Mouse (Mus musculus): ENCODE measurements around the gene Sdhaf2. TPM values are rescaled to one million over a fixed set of nuclear protein-coding genes. Genes with fewer than 3 reads are reported as not detected.

Gene Sdhaf2
- 31.8 and 37.5 TPM in 2 replicates for total RNA-seq (2023)

GRCm38 (mm10) chr19:10525910-10526309, at the start of gene Sdhaf2:
TSS of gene Sdhaf2 (minus strand) at chr19:10526142.

DNA sequence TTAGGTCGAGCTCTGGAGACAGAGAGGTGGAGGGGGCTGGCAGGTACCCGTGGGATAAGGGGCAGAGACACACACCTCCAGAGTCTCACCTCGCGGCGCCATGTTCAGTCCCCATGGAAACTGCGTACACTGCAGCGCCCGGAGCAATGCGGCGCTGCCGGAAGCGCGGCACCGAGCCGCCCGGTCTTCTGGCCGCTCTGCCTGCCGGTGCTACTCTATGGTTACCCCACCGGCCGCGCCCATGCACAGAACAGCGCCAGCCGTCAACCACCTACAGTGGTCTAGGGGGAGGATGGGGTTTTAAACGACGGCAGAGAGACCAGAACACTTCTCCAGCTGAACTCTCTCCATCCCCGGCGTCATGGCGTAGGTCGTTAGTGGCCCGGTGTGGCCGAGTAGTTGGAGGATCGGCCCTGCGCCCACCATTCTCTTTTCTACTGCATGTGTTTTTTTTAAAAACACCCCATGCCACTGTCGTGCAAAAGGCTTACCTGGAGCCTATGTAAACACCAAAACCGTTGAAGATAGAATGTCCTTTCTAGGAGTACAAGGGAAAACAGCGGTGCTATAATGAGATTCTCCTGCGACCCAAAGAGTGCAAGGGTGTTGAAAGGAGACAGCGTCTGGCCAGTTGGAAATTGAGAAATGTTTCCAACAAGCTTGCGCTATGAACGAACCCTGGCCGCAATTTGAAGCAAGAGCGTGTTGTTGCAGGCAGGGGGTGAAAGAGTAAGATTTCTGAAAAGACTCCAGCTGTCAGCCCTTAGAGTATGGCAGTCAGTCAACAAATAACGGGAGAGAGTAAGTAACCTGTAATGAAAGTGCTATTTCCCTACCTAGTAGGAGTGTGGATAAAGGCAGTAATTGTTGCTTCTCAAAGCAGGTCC, 29.9 kb upstream of the Sdhaf2 start, which contains the start of gene Tmem216:
Tmem216 (minus strand) TSS at position 615 of the 887 bp plus-strand sequence.

GRCm38 (mm10) chr19:10525106-10525901, 638 bp downstream of the Sdhaf2 start, which contains the start of gene Cpsf7:
TSS of gene Cpsf7 (plus strand) at chr19:10525266.

GRCm38 (mm10) chr19:10482703-10483102, 43.2 kb downstream of the Sdhaf2 start, which contains the start of gene Ppp1r32:
TSS of gene Ppp1r32 (minus strand) at chr19:10482928.

DNA sequence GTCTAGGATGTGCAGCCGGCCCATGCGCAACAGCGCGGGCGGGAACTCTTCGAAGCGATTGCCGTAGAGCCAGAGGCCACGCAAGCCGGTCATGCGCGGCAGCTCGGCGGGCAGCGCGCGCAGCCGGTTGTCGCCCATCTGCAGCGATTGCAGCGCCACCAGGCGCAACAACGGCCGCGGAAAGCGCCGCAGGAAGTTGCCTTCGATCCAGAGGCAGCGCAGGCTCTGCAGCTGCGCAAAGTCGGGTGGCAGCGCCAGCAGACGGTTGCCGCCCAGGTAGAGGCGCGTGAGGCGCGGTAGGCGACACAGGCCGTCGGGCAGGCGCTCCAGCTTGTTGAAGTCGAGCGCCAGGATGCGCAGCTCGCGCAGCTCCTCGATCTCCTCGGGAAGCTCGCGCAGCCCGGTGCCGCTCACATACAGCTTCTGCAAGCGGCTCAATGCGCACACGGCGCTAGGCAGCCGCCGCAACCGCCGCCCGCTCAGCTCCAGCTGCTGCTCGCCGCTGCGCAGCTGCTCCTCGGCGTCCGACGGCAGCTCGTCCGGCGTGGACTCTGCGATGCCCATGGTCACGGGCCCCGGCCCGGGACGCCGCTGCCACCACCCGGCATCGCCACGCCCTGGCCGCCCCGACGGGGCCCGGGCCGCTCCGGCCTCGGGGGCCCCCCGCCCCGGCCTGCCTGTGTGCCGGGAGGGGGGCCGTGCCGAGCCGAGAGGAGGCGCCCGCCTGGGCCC, 69.0 kb downstream of the Sdhaf2 start, which contains the start of gene Lrrc10b:
Lrrc10b (minus strand) TSS at position 722 of the 732 bp plus-strand sequence.

Other genes with a start within 250 kb of the Sdhaf2 start
- gene Dagla, start 221.3 kb downstream of the Sdhaf2 start, total RNA-seq (2023), result 0.18 and 0.25 TPM in 2 replicates
- not detected in 2 replicates for gene Syt7, start 137.1 kb downstream of the Sdhaf2 start, total RNA-seq (2023)
- gene Lrrc10b, start 68.7 kb downstream of the Sdhaf2 start, total RNA-seq (2023), result not detected in 2 replicates
- gene Ppp1r32, start 43.2 kb downstream of the Sdhaf2 start, total RNA-seq (2023), result 3.4 and 3.9 TPM in 2 replicates
- gene Cpsf7, start 876 bp downstream of the Sdhaf2 start, total RNA-seq (2023), result 91.5 and 118 TPM in 2 replicates
- gene Tmem216, start 30.1 kb upstream of the Sdhaf2 start, total RNA-seq (2023), result 45.2 and 52.3 TPM in 2 replicates
- gene Cyb561a3, start 51.0 kb upstream of the Sdhaf2 start, total RNA-seq (2023), result 39.6 and 52.2 TPM in 2 replicates
- gene Tmem138, start 51.2 kb upstream of the Sdhaf2 start, total RNA-seq (2023), result 5.4 and 6.8 TPM in 2 replicates
- gene Ddb1, start 79.2 kb upstream of the Sdhaf2 start, total RNA-seq (2023), result 76.8 and 83.0 TPM in 2 replicates
- 5.7 and 9.3 TPM in 2 replicates for gene Tkfc, start 79.5 kb upstream of the Sdhaf2 start, total RNA-seq (2023)
- gene Vwce, start 108.1 kb upstream of the Sdhaf2 start, total RNA-seq (2023), result 0.25 and 1.0 TPM in 2 replicates
- gene Pga5, start 151.9 kb upstream of the Sdhaf2 start, total RNA-seq (2023), result not detected in 2 replicates
- 52.3 and 63.6 TPM in 2 replicates for gene Vps37c, start 162.6 kb upstream of the Sdhaf2 start, total RNA-seq (2023)
- gene Cd5, start 212.9 kb upstream of the Sdhaf2 start, total RNA-seq (2023), result 0.84 and 1.2 TPM in 2 replicates